Mouse (Mus musculus): ENCODE measurements at regions not wholly inside any gene's neighbourhood (a gene's known extent, or its start where the extent isn't known, plus 50 kb on each side); places are given as distances from the start of the nearest gene placed in this dataset.

GRCm38 (mm10) chr3:52739526-52739925 lies 277.5 kb downstream of the Cog6 start:
- TF ChIP-seq POLR2A (IDR thresholded peaks at IDR 0.05; ENCODE audit: low read depth, low read length): no peak
- no peak for TF ChIP-seq CTCF (conservative IDR thresholded peaks at IDR 0.05; ENCODE audit: insufficient read depth, insufficient read length, low read depth, low read length)

Measured in kidney, adult 2 months (tissue).